Mouse (Mus musculus) lung, postnatal 0 days (tissue): Measurements from ENCODE around the gene 4931414P19Rik. TPM values are rescaled to one million over a fixed set of nuclear protein-coding genes. Genes with fewer than 3 reads are reported as not detected.

Source experiments
- ATAC-seq: fragments of 200-750 bp; cut with Nextera tagmentation; 2 replicates; pipeline ENCODE4 v1.8.0; 2017; ENCODE audit warnings: moderate library complexity
- DNase-seq: peaks from one replicate; pipeline ENCODE4 v3.0.0-alpha.2; 2016; ENCODE audit warnings: low spot score
- H3K27ac ChIP-seq: fragments of 300-500 bp; sonication (generic); 2 replicates; pipeline ENCODE4 v1.5.1; 2014; ENCODE audit warnings: antibody characterized with exemption, mild to moderate bottlenecking, low read length, mixed read lengths
- H3K27me3 ChIP-seq: fragments of 300-500 bp; sonication (generic); replicated peaks from 2 replicates; pipeline ENCODE4 v1.6.1; 2014; ENCODE audit warnings: low read length, mixed read lengths; ENCODE audit not compliant: insufficient read depth
- H3K36me3 ChIP-seq: fragments of 300-500 bp; sonication (generic); 2 replicates; pipeline ENCODE4 v1.6.1; 2014; ENCODE audit warnings: low read length, mixed read lengths; ENCODE audit not compliant: insufficient read depth
- H3K4me1 ChIP-seq: fragments of 300-500 bp; sonication (generic); 2 replicates; pipeline ENCODE4 v1.6.1; 2014; ENCODE audit warnings: antibody characterized with exemption, low read depth, low read length, mixed read lengths; ENCODE audit not compliant: insufficient read depth
- H3K4me2 ChIP-seq: fragments of 300-500 bp; sonication (generic); replicated peaks from 2 replicates; pipeline ENCODE4 v1.6.1; 2014; ENCODE audit warnings: low read depth, mild to moderate bottlenecking, low read length, moderate library complexity, mixed read lengths
- H3K4me3 ChIP-seq: fragments of 300-500 bp; sonication (generic); 2 replicates; pipeline ENCODE4 v1.5.1; 2014; ENCODE audit warnings: low read depth, low read length
- H3K9ac ChIP-seq: fragments of 300-500 bp; sonication (generic); replicated peaks from 2 replicates; pipeline ENCODE4 v1.6.1; 2014; ENCODE audit warnings: low read depth, mild to moderate bottlenecking
- H3K9me3 ChIP-seq: fragments of 300-500 bp; sonication (generic); 2 replicates; pipeline ENCODE4 v1.6.1; 2016; ENCODE audit warnings: low read length, mixed read lengths
- CTCF ChIP-seq: IDR thresholded peaks from 2 replicates; pipeline ENCODE4 v1.5.1; 2016; ENCODE audit warnings: antibody characterized with exemption, mild to moderate bottlenecking
- EP300 ChIP-seq: IDR thresholded peaks from 2 replicates; pipeline ENCODE4 v1.6.1; 2016; ENCODE audit warnings: antibody characterized with exemption, mild to moderate bottlenecking, control low read depth
- WGBS: fragments of 180-500 bp; shearing (Covaris S2); extraction: QIAGEN DNeasy Blood & Tissue Kit; methylation state at CpG from one replicate; pipeline ENCODE4 v1.1.7; 2014; 5-methylcytosine and 5-hydroxymethylcytosine counted together
- polyA plus RNA-seq: library from polyadenylated mRNA; unstranded; fragments of >200 nt; fragmentation: Nextera tagmentation; extraction: Ambion mirVana; gene quantifications from 2 replicates; pipeline ENCODE4 v1.2.1, GENCODE M21; 2015

4931414P19Rik gene
- polyA plus RNA-seq, 1 experiment from 2014 or later, result 3.8 TPM

GRCm38 (mm10) chr14:54646898-54647636 lies 41.3 kb upstream of the 4931414P19Rik start:
- Histone ChIP-seq H3K36me3 (peaks cover 54% of the 10 kb centered on the region), H3K4me2 (no peak overlapping the region), H3K27me3 (no peaks in the 10 kb centered on the region), H3K9me3 (no peaks in the 10 kb centered on the region), H3K27ac (no peak overlapping the region), H3K4me3 (no peak overlapping the region), H3K4me1 (no peaks in the 10 kb centered on the region), H3K9ac (no peak overlapping the region)
- peak; percentile 82 for DNase-seq
- 71% methylated on average over 8 of the region's 8 CpGs for WGBS
- ATAC-seq, result peak; percentile 73
- peak; percentile 61 for TF ChIP-seq CTCF
- no peak for TF ChIP-seq EP300

GRCm38 (mm10) chr14:54646455-54646854 lies 40.7 kb upstream of the 4931414P19Rik start:
- Histone ChIP-seq H3K4me3 (no peak overlapping the region), H3K36me3 (peaks cover 54% of the 10 kb centered on the region), H3K9ac (no peak overlapping the region), H3K27ac (no peak overlapping the region), H3K27me3 (no peaks in the 10 kb centered on the region), H3K4me2 (no peak overlapping the region), H3K9me3 (no peaks in the 10 kb centered on the region), H3K4me1 (no peaks in the 10 kb centered on the region)
- WGBS, result 86% methylated on average over 17 of the region's 17 CpGs
- no peak for ATAC-seq
- no peak for DNase-seq
- no peak for TF ChIP-seq EP300
- no peak for TF ChIP-seq CTCF

GRCm38 (mm10) chr14:54644294-54644693 lies 38.5 kb upstream of the 4931414P19Rik start:
- Histone ChIP-seq H3K27ac (no peak overlapping the region), H3K4me1 (no peaks in the 10 kb centered on the region), H3K4me2 (no peak overlapping the region), H3K4me3 (no peak overlapping the region), H3K36me3 (peaks cover 40% of the 10 kb centered on the region), H3K9ac (no peak overlapping the region), H3K9me3 (no peaks in the 10 kb centered on the region), H3K27me3 (no peaks in the 10 kb centered on the region)
- 72% methylated on average over 9 of the region's 9 CpGs for WGBS
- no peak for ATAC-seq
- DNase-seq, result no peak
- TF ChIP-seq CTCF (no peak), EP300 (no peak)

GRCm38 (mm10) chr14:54643011-54643410 lies 37.2 kb upstream of the 4931414P19Rik start:
- H3K4me2 ChIP-seq, result no peak overlapping the region
- no peaks in the 10 kb centered on the region for H3K27me3 ChIP-seq
- H3K9ac ChIP-seq, result no peak overlapping the region
- H3K4me3 ChIP-seq, result no peak overlapping the region
- H3K36me3 ChIP-seq, result peaks cover 32% of the 10 kb centered on the region
- no peaks in the 10 kb centered on the region for H3K4me1 ChIP-seq
- no peaks in the 10 kb centered on the region for H3K9me3 ChIP-seq
- TF ChIP-seq EP300 (no peak), CTCF (no peak)
- no peak for DNase-seq
- no peak overlapping the region for H3K27ac ChIP-seq
- ATAC-seq, result no peak
- WGBS, result 93% methylated on average over 2 of the region's 2 CpGs

GRCm38 (mm10) chr14:54642224-54642944 lies 36.6 kb upstream of the 4931414P19Rik start:
- DNase-seq (no peak), ATAC-seq (no peak)
- Histone ChIP-seq H3K9ac (no peak overlapping the region), H3K9me3 (no peaks in the 10 kb centered on the region), H3K4me1 (no peaks in the 10 kb centered on the region), H3K36me3 (peaks cover 32% of the 10 kb centered on the region), H3K27ac (no peak overlapping the region), H3K4me3 (no peak overlapping the region), H3K27me3 (no peaks in the 10 kb centered on the region), H3K4me2 (no peak overlapping the region)
- TF ChIP-seq CTCF (no peak), EP300 (no peak)
- 76% methylated on average over 25 of the region's 25 CpGs for WGBS

GRCm38 (mm10) chr14:54641305-54641969 lies 35.6 kb upstream of the 4931414P19Rik start, which contains the start of gene Cdh24:
Cdh24 (minus strand) TSS chr14:54641364.
- WGBS, result 2% methylated on average over 50 of the region's 52 CpGs
- Histone ChIP-seq H3K9ac (peak within 1 kb of the TSS; percentile 41), H3K4me3 (peak within 1 kb of the TSS; percentile 62), H3K27ac (no peak within 1 kb of the TSS; the same call in 1 of the 2 replicates), H3K9me3 (no peaks in the 10 kb centered on the region), H3K4me2 (peak within 1 kb of the TSS; percentile 97), H3K4me1 (no peaks in the 10 kb centered on the region), H3K27me3 (no peaks in the 10 kb centered on the region), H3K36me3 (peaks cover 26% of the 10 kb centered on the region)
- TF ChIP-seq EP300 (no peak), CTCF (peak; percentile 89)
- DNase-seq (peak; percentile 94), ATAC-seq (peak; percentile 96)
